In genomic region chr9:48360826-48361225, GRCm38 (mm10) we compare ENCODE assay signal across 12 mouse cellular contexts. TPM values are rescaled to one million over a fixed set of nuclear protein-coding genes. Genes with fewer than 3 reads are reported as not detected.
A peak's percentile ranks its signal among the peaks of the same experiment; 100 is the strongest.
DNase-seq lines count a peak whose midpoint lies in the region; ATAC-seq and TF ChIP-seq lines count a peak whose summit lies in the region.
"Had no signal": no experiment of that assay in that cellular context is flagged by ENCODE, and none has a peak within 500 bp of the region (broad histone marks: within the 10 kb centered on the region; RNA-seq: fewer than 3 reads in every experiment).

No protein-coding gene starts in this region.

- no peaks in the 10 kb centered on the region for H3K27me3 ChIP-seq in liver, embryonic 16.5 days (ENCODE audit: control insufficient read depth, insufficient read depth, low read depth, low read length)
- H3K27me3 ChIP-seq in midbrain, postnatal 0 days (ENCODE audit: insufficient read depth, low read length) = no peaks in the 10 kb centered on the region
- H3K27me3 ChIP-seq: hindbrain, embryonic 13.5 days had no signal

- peak; percentile 13 for DNase-seq in cerebellum, postnatal 10 days
- DNase-seq in cerebellum, adult 18-20 months = no peak
- peak; percentile 54 to 67 for DNase-seq in spleen, postnatal 10 days (ENCODE audit: low spot score in 2 of 2)
- no peak for DNase-seq in spleen, postnatal 36 days (ENCODE audit: low spot score in 2 of 2)
- no peak for DNase-seq in ovary, postnatal 10 days (ENCODE audit: low spot score)
- DNase-seq in midbrain, postnatal 0 days (ENCODE audit: low spot score) = no peak
- DNase-seq: cerebellum, adult 11-12 months; kidney, adult 9 months had no signal

- 0 out of 2 replicates have a peak, but pooled peaks have one; percentile 33 for ATAC-seq in erythroblast, adult 5-6 weeks (replicated peaks; ENCODE audit: low FRiP score, poor library complexity, severe bottlenecking)
- no peak for ATAC-seq in liver, embryonic 16.5 days (ENCODE audit: low read depth)
- no peak for ATAC-seq in midbrain, postnatal 0 days (ENCODE audit: low FRiP score)
- ATAC-seq: forebrain, embryonic 16.5 days had no signal

- H3K9me3 ChIP-seq in liver, embryonic 16.5 days (replicated peaks; ENCODE audit: control insufficient read depth, low read length) = no peaks in the 10 kb centered on the region
- no peaks in the 10 kb centered on the region for H3K9me3 ChIP-seq in midbrain, postnatal 0 days (ENCODE audit: low read length)
- H3K9me3 ChIP-seq: hindbrain, embryonic 13.5 days had no signal

- no peaks in the 10 kb centered on the region for H3K36me3 ChIP-seq in liver, embryonic 16.5 days (ENCODE audit: control insufficient read depth, insufficient read depth)
- H3K36me3 ChIP-seq in midbrain, postnatal 0 days (ENCODE audit: insufficient read depth, low read length) = no peaks in the 10 kb centered on the region
- H3K36me3 ChIP-seq: hindbrain, embryonic 13.5 days had no signal

- H3K4me1 ChIP-seq in liver, embryonic 16.5 days (ENCODE audit: control insufficient read depth, low read depth, low read length) = peaks cover 63% of the 10 kb centered on the region
- H3K4me1 ChIP-seq in midbrain, postnatal 0 days (ENCODE audit: insufficient read depth, low read length) = no peaks in the 10 kb centered on the region
- H3K4me1 ChIP-seq: hindbrain, embryonic 13.5 days had no signal

- peak overlapping the region; percentile 100 for H3K27ac ChIP-seq in liver, embryonic 16.5 days (ENCODE audit: low read length)
- no peak overlapping the region for H3K27ac ChIP-seq in midbrain, postnatal 0 days (ENCODE audit: low read depth, low read length)
- H3K27ac ChIP-seq: hindbrain, embryonic 13.5 days had no signal

- H3K4me2 ChIP-seq in liver, embryonic 16.5 days (ENCODE audit: low read depth, low read length) = no peak overlapping the region
- H3K4me2 ChIP-seq in midbrain, postnatal 0 days (ENCODE audit: low read depth, low read length, poor library complexity, severe bottlenecking) = no peak overlapping the region
- H3K4me2 ChIP-seq: hindbrain, embryonic 13.5 days had no signal

- H3K9ac ChIP-seq in liver, embryonic 16.5 days (ENCODE audit: low read depth, low read length) = no peak overlapping the region; the same call in 1 of the 2 replicates
- no peak overlapping the region for H3K9ac ChIP-seq in midbrain, postnatal 0 days (replicated peaks; ENCODE audit: low read length, poor library complexity, severe bottlenecking)
- H3K9ac ChIP-seq: hindbrain, embryonic 13.5 days had no signal

- WGBS in liver, embryonic 16.5 days (ENCODE audit: insufficient replicate concordance) = 60% methylated on average over 4 of the region's 4 CpGs
- WGBS in midbrain, postnatal 0 days = 74% methylated on average over 4 of the region's 4 CpGs

- TF ChIP-seq CTCF in midbrain, postnatal 0 days (IDR thresholded peaks at IDR 0.05) = no peak

- no peak overlapping the region for H3K4me3 ChIP-seq in liver, embryonic 16.5 days (ENCODE audit: low read depth, low read length)
- H3K4me3 ChIP-seq in midbrain, postnatal 0 days (ENCODE audit: low read depth, low read length) = no peak overlapping the region
- H3K4me3 ChIP-seq: hindbrain, embryonic 13.5 days had no signal

RNA-seq across cellular contexts. Expression of gene Nxpe2, which starts 7.6 kb away (rescaled TPM):
- total RNA-seq in erythroblast, adult 5-6 weeks (2015; ENCODE audit: low replicate concordance) = 700 and 785 TPM in 2 replicates
- 760 and 890 TPM in 2 replicates for total RNA-seq in erythroblast, adult 5-6 weeks (2017; ENCODE audit: low replicate concordance)
- polyA plus RNA-seq in liver, embryonic 16.5 days (2015; fragmentation: Nextera tagmentation; extraction: Ambion mirVana) = 120 and 126 TPM in 2 replicates
- total RNA-seq in midbrain, postnatal 0 days (2014; rRNA removed) = 0.28 and 0.66 TPM in 2 replicates
- polyA plus RNA-seq in midbrain, postnatal 0 days (2015; fragmentation: Nextera tagmentation; extraction: Ambion mirVana) = 0.26 and 0.36 TPM in 2 replicates

Comparison
In these comparisons a context has a peak if more than half of its experiments do, and no peak if none do; other contexts are left out.
1. DNase-seq: peak in cerebellum, postnatal 10 days (2 of 2) and spleen, postnatal 10 days (2 of 2); none in cerebellum, adult 18-20 months (0 of 2), spleen, postnatal 36 days (0 of 2), ovary, postnatal 10 days (single experiment) and midbrain, postnatal 0 days (single experiment).
2. RNA of gene Nxpe2, which starts 7.6 kb away (total RNA-seq): 700 to 890 TPM in erythroblast, adult 5-6 weeks; 0.28 to 0.66 TPM in midbrain, postnatal 0 days; every median in the first group is over 100 times any median in the second.